Mouse (Mus musculus) ES-E14 (cell line): ENCODE data around the gene Atg4c. TPM values are rescaled to one million over a fixed set of nuclear protein-coding genes. Genes with fewer than 3 reads are reported as not detected.

Source experiments
- DNase-seq: peaks from one replicate; pipeline ENCODE4 v3.0.0-alpha.2; 2013; ENCODE audit warnings: low read depth, low spot score
- H3K27ac ChIP-seq: 2 replicates; pipeline ENCODE4 v1.5.1; 2012; ENCODE audit warnings: low read depth, mild to moderate bottlenecking, low read length, moderate library complexity, mixed read lengths; ENCODE audit not compliant: poor library complexity, insufficient read depth, severe bottlenecking
- H3K36me3 ChIP-seq: 2 replicates; pipeline ENCODE4 v1.6.1; 2012; ENCODE audit warnings: mild to moderate bottlenecking, low read length, moderate library complexity, mixed read lengths; ENCODE audit not compliant: control insufficient read depth, poor library complexity, insufficient read depth, severe bottlenecking
- H3K4me1 ChIP-seq, 2 experiments: fragments of 150-350 bp in 1 of 2; sonication (generic) in 1 of 2; 2 replicates each; pipeline ENCODE4 v1.6.1; 2012; ENCODE audit warnings: low read length in 2 of 2, mild to moderate bottlenecking in 1 of 2, mixed read lengths in 1 of 2; ENCODE audit not compliant: control insufficient read depth in 2 of 2, insufficient read depth in 2 of 2, poor library complexity in 1 of 2
- H3K4me3 ChIP-seq, 2 experiments: fragments of 150-350 bp in 1 of 2; sonication (generic) in 1 of 2; 2 replicates each; pipeline ENCODE4 v1.5.1; 2012; ENCODE audit warnings: low read length in 2 of 2, low read depth in 1 of 2, mild to moderate bottlenecking in 1 of 2, mixed read lengths in 1 of 2; ENCODE audit not compliant: insufficient read depth in 1 of 2, poor library complexity in 1 of 2, severe bottlenecking in 1 of 2
- H3K9ac ChIP-seq: 2 replicates; pipeline ENCODE4 v1.6.1; 2012; ENCODE audit warnings: low read depth, mild to moderate bottlenecking, low read length, mixed read lengths; ENCODE audit not compliant: poor library complexity, insufficient read depth, severe bottlenecking
- H3K9me3 ChIP-seq: fragments of 150-350 bp; sonication (generic); 2 replicates; pipeline ENCODE4 v1.6.1; 2012; ENCODE audit warnings: low read depth, mild to moderate bottlenecking, low read length; ENCODE audit not compliant: control insufficient read depth, insufficient read depth
- CHD2 ChIP-seq: IDR thresholded peaks from 2 replicates; pipeline ENCODE4 v1.6.1; 2014; ENCODE audit warnings: mild to moderate bottlenecking, low read depth, low read length, inconsistent platforms
- HCFC1 ChIP-seq: IDR thresholded peaks from 2 replicates; pipeline ENCODE4 v1.6.1; 2012; ENCODE audit warnings: low read length, inconsistent platforms, borderline replicate concordance; ENCODE audit not compliant: insufficient read depth
- MAFK ChIP-seq: IDR thresholded peaks from 2 replicates; pipeline ENCODE4 v1.6.1; 2014; ENCODE audit warnings: mild to moderate bottlenecking, low read depth, low read length, inconsistent platforms; ENCODE audit not compliant: insufficient read depth
- ZC3H11A ChIP-seq: IDR thresholded peaks from 2 replicates; pipeline ENCODE4 v1.6.1; 2012; ENCODE audit warnings: low read depth, mild to moderate bottlenecking, inconsistent platforms, low read length, borderline replicate concordance
- ZNF384 ChIP-seq: IDR thresholded peaks from 2 replicates; pipeline ENCODE4 v1.6.1; 2012; ENCODE audit warnings: low read depth, low read length, inconsistent platforms
- in situ Hi-C, 2 experiments: fragments of 600-800 bp; cut with MboI; formaldehyde crosslinking; loops; one replicate each; pipeline ENCODE4 v1.15.1; 2025; ENCODE audit warnings: low sequenced_read_pairs in 2 of 2, inconsistent platforms in 1 of 2; ENCODE audit not compliant: unreplicated experiment in 2 of 2
- total RNA-seq: library from RNA; depleted of rRNA; stranded (reverse); fragments of 300-350 nt; gene quantifications from 2 replicates; pipeline ENCODE4 v1.2.3, GENCODE M21; 2012; rRNA removed

Atg4c gene
- total RNA-seq, result 1.4 and 2.6 TPM in 2 replicates

GRCm38 (mm10) chr4:99193810-99194582 lies at the start of gene Atg4c:
Gene Atg4c (plus strand): TSS chr4:99193934.
- in situ Hi-C loops, result loop anchor here in 1 of 2 experiments (25.0 kb wide), 1 partner anchor 482 kb away; no protein-coding TSS in a partner anchor
- H3K9me3 ChIP-seq, result no peaks in the 10 kb centered on the region
- H3K4me1 ChIP-seq, result no peaks in the 10 kb centered on the region
- DNase-seq, result peak; percentile 50
- peak within 1 kb of the TSS; percentile 79 for H3K9ac ChIP-seq
- peak within 1 kb of the TSS; percentile 74 to 98 for H3K4me3 ChIP-seq
- no peaks in the 10 kb centered on the region for H3K36me3 ChIP-seq
- no peak within 1 kb of the TSS for H3K27ac ChIP-seq
- no peak for TF ChIP-seq ZNF384
- peak; percentile 90 for TF ChIP-seq HCFC1

GRCm38 (mm10) chr4:99151434-99151833 lies 42.3 kb upstream of the Atg4c start:
- H3K9me3 ChIP-seq, result no peaks in the 10 kb centered on the region
- no peak overlapping the region for H3K9ac ChIP-seq
- H3K36me3 ChIP-seq, result no peaks in the 10 kb centered on the region
- 0 out of 4 replicates have a peak, but pooled peaks cover 0 to 2% of the 10 kb centered on the region in 2 experiments for H3K4me1 ChIP-seq
- no peak for TF ChIP-seq CHD2
- no peak for TF ChIP-seq ZC3H11A
- DNase-seq, result no peak
- H3K4me3 ChIP-seq, result no peak overlapping the region
- no peak overlapping the region for H3K27ac ChIP-seq
- in situ Hi-C loops, result no loop called here

GRCm38 (mm10) chr4:99151885-99152558 lies 41.7 kb upstream of the Atg4c start:
- Histone ChIP-seq H3K9ac (no peak overlapping the region), H3K27ac (no peak overlapping the region), H3K36me3 (no peaks in the 10 kb centered on the region), H3K4me3 (no peak overlapping the region), H3K9me3 (no peaks in the 10 kb centered on the region), H3K4me1 (0 out of 4 replicates have a peak, but pooled peaks cover 0 to 2% of the 10 kb centered on the region in 2 experiments)
- DNase-seq, result no peak
- TF ChIP-seq ZC3H11A, result no peak
- no peak for TF ChIP-seq ZNF384
- TF ChIP-seq CHD2, result no peak
- no peak for TF ChIP-seq MAFK
- no peak for TF ChIP-seq HCFC1
- in situ Hi-C loops, result no loop called here

- in situ Hi-C loops, result no loop called here
These were observed 37.0 kb upstream of the Atg4c start for GRCm38 (mm10) chr4:99156641-99157307.

More at GRCm38 (mm10) chr4:99156641-99157307, 37.0 kb upstream of the Atg4c start:
- TF ChIP-seq MAFK (no peak), CHD2 (no peak), ZC3H11A (no peak), HCFC1 (no peak), ZNF384 (no peak)
- Histone ChIP-seq H3K36me3 (no peaks in the 10 kb centered on the region), H3K4me1 (peaks cover 0 to under 1% of the 10 kb centered on the region in 2 experiments; a peak in 1 of 4 replicates), H3K4me3 (no peak overlapping the region), H3K27ac (no peak overlapping the region), H3K9me3 (no peaks in the 10 kb centered on the region), H3K9ac (no peak overlapping the region)
- DNase-seq, result no peak
